Mouse (Mus musculus) midbrain, embryonic 15.5 days (tissue): ENCODE measurements around the gene Tkfc. TPM values are rescaled to one million over a fixed set of nuclear protein-coding genes. Genes with fewer than 3 reads are reported as not detected.

Experiments
- ATAC-seq: fragments of 200-750 bp; cut with Nextera tagmentation; replicated peaks from 2 replicates; pipeline ENCODE4 v1.8.0; 2017; ENCODE audit warnings: moderate TSS enrichment
- H3K27ac ChIP-seq: fragments of 300-500 bp; sonication (generic); 2 replicates; pipeline ENCODE4 v1.5.1; 2015; ENCODE audit warnings: mild to moderate bottlenecking, inconsistent platforms
- H3K27me3 ChIP-seq: fragments of 300-500 bp; sonication (generic); replicated peaks from 2 replicates; pipeline ENCODE4 v1.6.1; 2015; ENCODE audit warnings: inconsistent platforms
- H3K36me3 ChIP-seq: fragments of 300-500 bp; sonication (generic); replicated peaks from 2 replicates; pipeline ENCODE4 v1.6.1; 2015; ENCODE audit warnings: inconsistent platforms
- H3K4me1 ChIP-seq: fragments of 300-500 bp; sonication (generic); 2 replicates; pipeline ENCODE4 v1.6.1; 2015; ENCODE audit warnings: inconsistent platforms
- H3K4me2 ChIP-seq: fragments of 300-500 bp; sonication (generic); 2 replicates; pipeline ENCODE4 v1.6.1; 2015; ENCODE audit warnings: inconsistent platforms, mild to moderate bottlenecking, moderate library complexity
- H3K4me3 ChIP-seq: fragments of 300-500 bp; sonication (generic); 2 replicates; pipeline ENCODE4 v1.5.1; 2015; ENCODE audit warnings: mild to moderate bottlenecking, inconsistent platforms
- H3K9ac ChIP-seq: fragments of 300-500 bp; sonication (generic); 2 replicates; pipeline ENCODE4 v1.6.1; 2015; ENCODE audit warnings: mild to moderate bottlenecking, inconsistent platforms
- H3K9me3 ChIP-seq: fragments of 300-500 bp; sonication (generic); 2 replicates; pipeline ENCODE4 v1.6.1; 2016; ENCODE audit warnings: inconsistent platforms
- WGBS: fragments of 180-500 bp; shearing (Covaris S2); methylation state at CpG from one replicate; pipeline ENCODE4 v1.1.7; 2015; ENCODE audit warnings: mixed read lengths; 5-methylcytosine and 5-hydroxymethylcytosine counted together
- polyA plus RNA-seq: library from polyadenylated mRNA; unstranded; fragments of >200 nt; fragmentation: Nextera tagmentation; extraction: Ambion mirVana; gene quantifications from 2 replicates; pipeline ENCODE4 v1.2.1, GENCODE M21; 2015

Gene Tkfc
- polyA plus RNA-seq = 26.0 and 29.6 TPM in 2 replicates

DNA sequence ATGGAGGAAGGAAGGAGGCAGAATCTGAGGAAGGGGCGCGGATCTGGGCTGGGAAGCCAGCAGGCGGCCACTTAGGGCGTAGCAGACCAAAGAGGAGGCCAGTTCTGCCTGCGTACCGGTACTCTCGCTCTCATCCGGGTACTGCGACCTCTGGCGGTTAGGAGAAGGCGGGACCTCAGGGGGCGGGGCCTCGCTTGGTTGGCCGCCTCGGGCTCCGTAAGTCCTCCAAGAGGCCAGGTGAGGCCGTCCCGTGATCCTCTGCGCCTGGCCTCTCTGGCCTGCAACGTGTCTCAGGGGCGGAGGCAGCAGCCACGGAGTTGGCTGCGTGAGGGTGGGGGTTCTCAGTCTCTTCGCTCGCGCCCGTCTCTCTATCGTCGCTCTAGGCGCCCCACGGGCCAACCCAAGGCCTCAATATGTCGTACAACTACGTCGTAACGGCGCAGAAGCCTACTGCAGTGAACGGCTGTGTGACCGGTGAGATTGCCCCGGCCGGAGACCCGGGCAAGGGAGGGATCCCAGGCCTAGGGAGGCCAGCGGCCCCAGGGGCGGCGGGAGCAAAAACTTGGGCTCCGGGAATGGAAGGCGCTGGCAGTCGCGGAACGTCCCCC lies at the start of gene Tkfc, which contains the start of gene Ddb1:
Tkfc (minus strand) TSS at position 362 of the 608 bp plus-strand sequence.
Ddb1 (plus strand) TSS at position 35 of the 608 bp plus-strand sequence.
- H3K9me3 ChIP-seq = no peaks in the 10 kb centered on the region

DNA sequence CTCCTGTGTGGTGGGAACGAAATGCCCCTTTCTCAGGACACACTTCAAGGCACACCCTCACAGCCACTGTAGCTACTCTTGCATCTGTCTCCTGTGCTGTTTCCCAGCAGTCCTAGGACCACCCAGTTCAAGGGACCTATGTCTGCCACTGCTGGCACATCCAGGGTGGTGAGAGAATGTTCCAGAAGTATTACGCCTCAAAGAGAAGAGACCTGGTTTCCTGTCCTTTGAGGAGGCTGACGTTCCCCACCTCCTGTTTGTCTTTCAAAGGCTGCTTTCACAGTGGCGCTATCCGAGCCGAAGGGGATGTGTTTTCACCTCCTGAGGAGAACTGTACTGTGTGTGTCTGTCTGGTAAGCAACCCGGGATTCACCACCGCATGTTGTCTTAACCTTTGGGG lies 42.7 kb upstream of the Tkfc start:
- no peak overlapping the region for H3K4me3 ChIP-seq
- H3K4me1 ChIP-seq = no peaks in the 10 kb centered on the region
- ATAC-seq = no peak
- no peaks in the 10 kb centered on the region for H3K36me3 ChIP-seq
- H3K27me3 ChIP-seq = no peaks in the 10 kb centered on the region
- H3K9ac ChIP-seq = no peak overlapping the region
- WGBS = 77% methylated on average over 8 of the region's 8 CpGs
- no peak overlapping the region for H3K4me2 ChIP-seq
- no peak overlapping the region for H3K27ac ChIP-seq
- H3K9me3 ChIP-seq = no peaks in the 10 kb centered on the region

More for the DNA sequence above, at the start of gene Tkfc, which contains the start of gene Ddb1:
- Histone ChIP-seq H3K27ac (peak within 1 kb of the TSS; percentile 95), H3K4me1 (peaks cover 44% of the 10 kb centered on the region), H3K27me3 (no peaks in the 10 kb centered on the region), H3K9ac (peak within 1 kb of the TSS; percentile 88), H3K36me3 (peaks cover 29% of the 10 kb centered on the region), H3K4me2 (peak within 1 kb of the TSS; percentile 67), H3K4me3 (peak within 1 kb of the TSS; percentile 87)
- peak; percentile 96 for ATAC-seq
- under 1% methylated on average over 49 of the region's 49 CpGs for WGBS

DNA sequence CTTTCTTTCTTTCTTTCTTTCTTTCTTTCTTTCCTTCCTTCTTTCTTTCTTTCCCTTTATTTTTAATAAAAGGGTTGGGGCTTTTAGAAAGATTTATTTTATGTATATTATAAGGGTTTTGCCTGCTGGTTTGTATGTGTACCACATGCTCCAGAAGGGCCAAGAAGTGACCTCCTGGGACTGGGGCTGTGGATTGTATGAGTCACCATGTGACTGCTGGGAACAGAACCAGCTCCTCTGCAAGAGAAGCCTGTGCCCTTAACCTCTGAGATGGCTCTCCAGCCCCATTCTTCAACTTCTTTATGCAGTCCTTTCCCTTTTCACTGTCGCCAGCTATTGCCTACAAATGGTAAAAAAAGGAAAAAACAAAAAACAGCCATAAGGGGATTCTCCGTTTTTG lies 40.2 kb upstream of the Tkfc start:
- Histone ChIP-seq H3K9me3 (no peaks in the 10 kb centered on the region), H3K27me3 (no peaks in the 10 kb centered on the region), H3K36me3 (no peaks in the 10 kb centered on the region), H3K4me3 (no peak overlapping the region), H3K4me2 (no peak overlapping the region), H3K4me1 (no peaks in the 10 kb centered on the region), H3K9ac (no peak overlapping the region), H3K27ac (no peak overlapping the region)
- no peak for ATAC-seq
- WGBS = 80% methylated on average over 2 of the region's 2 CpGs

- WGBS = 54% methylated on average over 13 of the region's 13 CpGs
- no peak overlapping the region for H3K9ac ChIP-seq
Observed at GRCm38 (mm10) chr19:10640589-10641378, 35.3 kb upstream of the Tkfc start.

DNA sequence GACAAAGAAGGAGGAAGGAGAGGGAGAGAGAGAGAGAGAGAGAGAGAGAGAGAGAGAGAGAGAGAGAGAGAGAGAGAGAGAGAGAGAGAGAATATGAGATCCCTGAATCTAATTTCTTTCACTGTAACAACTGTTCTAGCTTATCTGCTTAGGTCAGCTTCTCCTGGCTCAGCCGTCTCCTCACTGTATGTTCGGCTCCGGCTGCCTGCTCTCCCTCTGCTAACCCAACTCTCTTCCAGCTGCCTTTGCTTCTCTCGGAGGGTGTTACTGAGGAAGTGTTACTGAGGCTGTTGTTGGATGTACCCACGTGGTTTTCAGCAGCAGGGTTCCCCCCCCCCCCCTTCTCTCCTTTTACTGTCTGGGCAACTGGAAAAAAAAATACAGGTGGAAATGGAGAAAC lies 34.6 kb upstream of the Tkfc start:
- Histone ChIP-seq H3K27ac (no peak overlapping the region), H3K9me3 (no peaks in the 10 kb centered on the region), H3K27me3 (no peaks in the 10 kb centered on the region), H3K9ac (no peak overlapping the region), H3K36me3 (no peaks in the 10 kb centered on the region), H3K4me3 (no peak overlapping the region), H3K4me1 (peaks cover 5% of the 10 kb centered on the region), H3K4me2 (no peak overlapping the region)
- 17% methylated on average over 5 of the region's 5 CpGs for WGBS
- ATAC-seq = no peak

More at GRCm38 (mm10) chr19:10640589-10641378, 35.3 kb upstream of the Tkfc start:
- Histone ChIP-seq H3K4me1 (no peaks in the 10 kb centered on the region), H3K36me3 (no peaks in the 10 kb centered on the region), H3K9me3 (no peaks in the 10 kb centered on the region), H3K4me2 (no peak overlapping the region), H3K27me3 (no peaks in the 10 kb centered on the region), H3K4me3 (no peak overlapping the region), H3K27ac (no peak overlapping the region)
- ATAC-seq = no peak

DNA sequence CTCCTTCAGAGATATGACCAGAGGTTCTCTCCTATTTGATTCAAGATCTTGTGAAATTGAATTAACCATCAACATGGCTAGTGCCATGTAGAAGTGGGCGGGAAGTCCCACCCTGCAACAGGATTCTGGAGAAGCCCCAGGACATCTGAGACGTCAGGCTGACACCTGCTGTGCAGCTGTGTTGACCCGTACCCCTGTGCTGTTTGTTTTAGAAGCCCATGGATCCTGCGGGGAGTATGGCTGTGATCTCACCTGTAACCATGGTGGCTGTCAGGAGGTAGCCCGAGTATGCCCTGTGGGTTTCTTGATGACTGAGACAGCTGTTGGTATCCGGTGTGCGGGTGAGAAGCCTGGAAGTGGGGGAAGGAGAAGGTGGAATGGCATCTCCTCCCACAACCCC lies 32.4 kb upstream of the Tkfc start:
- Histone ChIP-seq H3K9me3 (no peaks in the 10 kb centered on the region), H3K4me3 (no peak overlapping the region), H3K4me1 (peaks cover 15% of the 10 kb centered on the region), H3K36me3 (no peaks in the 10 kb centered on the region), H3K4me2 (no peak overlapping the region), H3K27ac (no peak overlapping the region), H3K9ac (no peak overlapping the region), H3K27me3 (no peaks in the 10 kb centered on the region)
- ATAC-seq = no peak
- WGBS = 63% methylated on average over 7 of the region's 7 CpGs

- Histone ChIP-seq H3K27ac (0 out of 2 replicates have a peak overlapping the region, but pooled peaks have one; percentile 14), H3K9me3 (no peaks in the 10 kb centered on the region), H3K4me2 (peak overlapping the region; percentile 90), H3K4me3 (peak overlapping the region; percentile 41), H3K4me1 (peaks cover 15% of the 10 kb centered on the region), H3K36me3 (peaks cover 5% of the 10 kb centered on the region; the same call in 1 of the 2 replicates), H3K27me3 (no peaks in the 10 kb centered on the region), H3K9ac (peak overlapping the region; percentile 42)
- peak; percentile 91 for ATAC-seq
- WGBS = 6% methylated on average over 21 of the region's 21 CpGs
Observed at GRCm38 (mm10) chr19:10634872-10635318, 29.4 kb upstream of the Tkfc start.

- peak within 1 kb of the TSS; percentile 41 for H3K4me3 ChIP-seq
- H3K4me2 ChIP-seq = peak within 1 kb of the TSS; percentile 90
- no peaks in the 10 kb centered on the region for H3K9me3 ChIP-seq
- H3K27me3 ChIP-seq = no peaks in the 10 kb centered on the region
- peak; percentile 88 for ATAC-seq
- peaks cover 15% of the 10 kb centered on the region for H3K4me1 ChIP-seq
- H3K27ac ChIP-seq = 0 out of 2 replicates have a peak within 1 kb of the TSS, but pooled peaks have one; percentile 14
- WGBS = 1% methylated on average over 32 of the region's 32 CpGs
- H3K36me3 ChIP-seq = peaks cover 11% of the 10 kb centered on the region; the same call in 1 of the 2 replicates
- H3K9ac ChIP-seq = peak within 1 kb of the TSS; percentile 42
Observed at GRCm38 (mm10) chr19:10634106-10634871, 28.8 kb upstream of the Tkfc start, which contains the start of gene Vwce. TSS of gene Vwce (plus strand) at chr19:10634213.

- no peak for ATAC-seq
- H3K36me3 ChIP-seq = peaks cover 60% of the 10 kb centered on the region
- no peak overlapping the region for H3K4me3 ChIP-seq
- H3K9me3 ChIP-seq = no peaks in the 10 kb centered on the region
- no peak overlapping the region for H3K4me2 ChIP-seq
- H3K9ac ChIP-seq = no peak overlapping the region
- H3K4me1 ChIP-seq = peaks cover 29% of the 10 kb centered on the region
- 91% methylated on average over 5 of the region's 5 CpGs for WGBS
- no peak overlapping the region for H3K27ac ChIP-seq
- no peaks in the 10 kb centered on the region for H3K27me3 ChIP-seq
Observed at GRCm38 (mm10) chr19:10608573-10609240, 3.3 kb upstream of the Tkfc start.

DNA sequence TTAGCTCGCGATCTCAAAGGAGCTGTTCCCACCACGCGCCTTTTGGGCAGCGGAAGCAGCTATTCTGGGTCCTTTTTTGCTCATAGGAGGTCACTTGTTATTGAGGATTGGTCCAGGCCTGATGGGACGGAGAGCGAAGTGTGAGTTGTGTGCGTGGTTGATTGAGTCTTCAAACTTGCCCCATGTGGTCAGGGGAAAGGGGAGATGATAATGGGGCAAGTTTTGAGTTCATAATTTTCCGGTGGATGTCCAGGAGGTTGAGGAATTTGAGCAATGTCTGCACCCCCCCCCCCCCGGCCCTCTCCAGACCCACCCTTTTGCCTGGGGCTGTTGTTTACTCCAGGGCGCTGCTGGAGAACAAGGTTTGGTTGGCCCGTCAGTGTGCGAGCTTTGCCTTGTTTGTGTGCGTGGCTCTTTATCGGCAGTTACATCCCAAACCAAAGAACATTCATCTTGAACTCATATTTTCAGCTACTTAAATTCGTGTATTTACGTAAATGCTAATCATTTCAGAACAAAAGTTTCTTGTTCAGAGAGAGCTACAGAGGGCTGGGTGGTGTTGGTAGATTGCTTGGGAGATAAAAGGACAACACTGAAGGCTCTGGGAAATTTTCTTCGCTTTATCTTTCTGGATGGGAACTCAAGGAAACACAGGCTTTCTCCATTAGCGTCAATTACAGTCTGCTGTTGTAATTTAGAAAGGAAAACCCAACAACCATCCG lies 608 bp upstream of the Tkfc start:
- ATAC-seq = 0 out of 2 replicates have a peak, but pooled peaks have one; percentile 4
- Histone ChIP-seq H3K4me1 (peaks cover 44% of the 10 kb centered on the region), H3K4me2 (peak overlapping the region; percentile 67), H3K36me3 (peaks cover 35% of the 10 kb centered on the region), H3K9ac (peak overlapping the region; percentile 87), H3K27ac (peak overlapping the region; percentile 83), H3K9me3 (no peaks in the 10 kb centered on the region), H3K27me3 (no peaks in the 10 kb centered on the region), H3K4me3 (peak overlapping the region; percentile 87)
- WGBS = 9% methylated on average over 20 of the region's 20 CpGs

- Histone ChIP-seq H3K9ac (peak overlapping the region; percentile 88), H3K9me3 (no peaks in the 10 kb centered on the region), H3K4me2 (peak overlapping the region; percentile 67), H3K4me3 (peak overlapping the region; percentile 87), H3K4me1 (peaks cover 44% of the 10 kb centered on the region), H3K36me3 (peaks cover 20% of the 10 kb centered on the region), H3K27ac (peak overlapping the region; percentile 95), H3K27me3 (no peaks in the 10 kb centered on the region)
- ATAC-seq = no peak
- 60% methylated on average over 3 of the region's 3 CpGs for WGBS
Observed at GRCm38 (mm10) chr19:10604534-10604933, 920 bp downstream of the Tkfc start.
